Mouse (Mus musculus): ENCODE data around the gene Tmem150a. TPM values are rescaled to one million over a fixed set of nuclear protein-coding genes. Genes with fewer than 3 reads are reported as not detected.

The Tmem150a gene
- polyA plus RNA-seq, 1 experiment = 19.4 TPM

- TF ChIP-seq CTCF (IDR thresholded peaks at IDR 0.05; ENCODE audit: borderline replicate concordance, control insufficient read depth, extremely low read depth, insufficient read depth, low read length, poor library complexity) (no peak), POLR2A (IDR thresholded peaks at IDR 0.05; ENCODE audit: control insufficient read depth, extremely low read depth, insufficient read depth, low read length, poor library complexity) (no peak)
- peaks cover 3% of the 10 kb centered on the region; the same call in 1 of the 2 replicates for H3K36me3 ChIP-seq (ENCODE audit: control insufficient read depth, insufficient read depth, low read length)
- no peak overlapping the region for H3K27ac ChIP-seq (ENCODE audit: control insufficient read depth, insufficient read depth, low read length)
- WGBS = 95% methylated on average over 6 of the region's 6 CpGs
- H3K27me3 ChIP-seq (ENCODE audit: control insufficient read depth, insufficient read depth, low read length) = no peaks in the 10 kb centered on the region
- H3K4me1 ChIP-seq (replicated peaks; ENCODE audit: control insufficient read depth, insufficient read depth, low read length) = peaks cover 25% of the 10 kb centered on the region
- H3K4me3 ChIP-seq (ENCODE audit: control insufficient read depth, insufficient read depth, low read length) = no peak overlapping the region
- DNase-seq = no peak
Measured at GRCm38 (mm10) chr6:72383142-72383820, 28.0 kb downstream of the Tmem150a start.

- 99% methylated on average over 7 of the region's 7 CpGs for WGBS
- Histone ChIP-seq H3K27ac (ENCODE audit: control insufficient read depth, insufficient read depth, low read length) (no peak overlapping the region), H3K4me3 (ENCODE audit: control insufficient read depth, insufficient read depth, low read length) (no peak overlapping the region), H3K4me1 (replicated peaks; ENCODE audit: control insufficient read depth, insufficient read depth, low read length) (peaks cover 27% of the 10 kb centered on the region), H3K36me3 (ENCODE audit: control insufficient read depth, insufficient read depth, low read length) (peaks cover 3% of the 10 kb centered on the region; the same call in 1 of the 2 replicates), H3K27me3 (ENCODE audit: control insufficient read depth, insufficient read depth, low read length) (no peaks in the 10 kb centered on the region)
- DNase-seq = no peak
- TF ChIP-seq POLR2A (IDR thresholded peaks at IDR 0.05; ENCODE audit: control insufficient read depth, extremely low read depth, insufficient read depth, low read length, poor library complexity) = no peak
Measured at GRCm38 (mm10) chr6:72383952-72384351, 28.7 kb downstream of the Tmem150a start.

DNA sequence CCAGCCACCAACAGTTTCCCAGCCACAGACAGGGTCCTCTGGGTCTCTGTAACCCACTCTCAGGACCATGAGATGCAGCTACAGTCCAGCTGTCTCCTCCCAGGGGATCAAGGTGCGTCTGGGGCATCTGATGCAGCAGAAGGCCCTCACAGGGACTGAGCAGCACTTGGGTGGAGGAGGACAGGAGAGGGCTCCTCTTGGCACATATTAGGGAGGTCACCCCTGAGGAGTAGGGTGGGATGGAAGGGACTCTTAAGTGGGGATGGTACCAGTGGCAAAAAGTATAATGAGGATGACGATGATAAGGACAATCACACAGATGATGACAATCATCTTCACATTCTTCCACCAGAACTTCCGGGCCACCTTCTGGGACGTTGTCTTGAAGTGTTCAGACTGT lies 30.0 kb downstream of the Tmem150a start:
- Histone ChIP-seq H3K36me3 (ENCODE audit: control insufficient read depth, insufficient read depth, low read length) (peaks cover 3% of the 10 kb centered on the region; the same call in 1 of the 2 replicates), H3K4me1 (replicated peaks; ENCODE audit: control insufficient read depth, insufficient read depth, low read length) (peaks cover 28% of the 10 kb centered on the region), H3K27me3 (ENCODE audit: control insufficient read depth, insufficient read depth, low read length) (no peaks in the 10 kb centered on the region), H3K27ac (ENCODE audit: control insufficient read depth, insufficient read depth, low read length) (no peak overlapping the region), H3K4me3 (ENCODE audit: control insufficient read depth, insufficient read depth, low read length) (no peak overlapping the region)
- 96% methylated on average over 4 of the region's 4 CpGs for WGBS
- no peak for DNase-seq
- TF ChIP-seq POLR2A (IDR thresholded peaks at IDR 0.05; ENCODE audit: control insufficient read depth, extremely low read depth, insufficient read depth, low read length, poor library complexity) (no peak), CTCF (IDR thresholded peaks at IDR 0.05; ENCODE audit: borderline replicate concordance, control insufficient read depth, extremely low read depth, insufficient read depth, low read length, poor library complexity) (no peak)

GRCm38 (mm10) chr6:72386561-72386960 lies 31.3 kb downstream of the Tmem150a start:
- H3K4me1 ChIP-seq (replicated peaks; ENCODE audit: control insufficient read depth, insufficient read depth, low read length) = peaks cover 22% of the 10 kb centered on the region
- no peaks in the 10 kb centered on the region for H3K27me3 ChIP-seq (ENCODE audit: control insufficient read depth, insufficient read depth, low read length)
- H3K27ac ChIP-seq (ENCODE audit: control insufficient read depth, insufficient read depth, low read length) = no peak overlapping the region
- no peak for DNase-seq
- peaks cover 3% of the 10 kb centered on the region; the same call in 1 of the 2 replicates for H3K36me3 ChIP-seq (ENCODE audit: control insufficient read depth, insufficient read depth, low read length)
- WGBS = 93% methylated on average over 2 of the region's 2 CpGs
- TF ChIP-seq CTCF (IDR thresholded peaks at IDR 0.05; ENCODE audit: borderline replicate concordance, control insufficient read depth, extremely low read depth, insufficient read depth, low read length, poor library complexity) = no peak
- no peak overlapping the region for H3K4me3 ChIP-seq (ENCODE audit: control insufficient read depth, insufficient read depth, low read length)

GRCm38 (mm10) chr6:72387816-72388215 lies 32.6 kb downstream of the Tmem150a start:
- Histone ChIP-seq H3K36me3 (ENCODE audit: control insufficient read depth, insufficient read depth, low read length) (peaks cover 3% of the 10 kb centered on the region; the same call in 1 of the 2 replicates), H3K4me1 (replicated peaks; ENCODE audit: control insufficient read depth, insufficient read depth, low read length) (peaks cover 16% of the 10 kb centered on the region), H3K4me3 (ENCODE audit: control insufficient read depth, insufficient read depth, low read length) (no peak overlapping the region), H3K27me3 (ENCODE audit: control insufficient read depth, insufficient read depth, low read length) (no peaks in the 10 kb centered on the region), H3K27ac (ENCODE audit: control insufficient read depth, insufficient read depth, low read length) (no peak overlapping the region)
- DNase-seq = no peak
- 99% methylated on average over 3 of the region's 3 CpGs for WGBS
- TF ChIP-seq POLR2A (IDR thresholded peaks at IDR 0.05; ENCODE audit: control insufficient read depth, extremely low read depth, insufficient read depth, low read length, poor library complexity) (no peak), CTCF (IDR thresholded peaks at IDR 0.05; ENCODE audit: borderline replicate concordance, control insufficient read depth, extremely low read depth, insufficient read depth, low read length, poor library complexity) (no peak)

GRCm38 (mm10) chr6:72388266-72388665 lies 33.0 kb downstream of the Tmem150a start:
- peaks cover 15% of the 10 kb centered on the region for H3K4me1 ChIP-seq (replicated peaks; ENCODE audit: control insufficient read depth, insufficient read depth, low read length)
- 91% methylated on average over 10 of the region's 10 CpGs for WGBS
- H3K4me3 ChIP-seq (ENCODE audit: control insufficient read depth, insufficient read depth, low read length) = no peak overlapping the region
- no peak overlapping the region for H3K27ac ChIP-seq (ENCODE audit: control insufficient read depth, insufficient read depth, low read length)
- DNase-seq = no peak
- H3K27me3 ChIP-seq (ENCODE audit: control insufficient read depth, insufficient read depth, low read length) = no peaks in the 10 kb centered on the region
- peaks cover 3% of the 10 kb centered on the region; the same call in 1 of the 2 replicates for H3K36me3 ChIP-seq (ENCODE audit: control insufficient read depth, insufficient read depth, low read length)
- TF ChIP-seq POLR2A (IDR thresholded peaks at IDR 0.05; ENCODE audit: control insufficient read depth, extremely low read depth, insufficient read depth, low read length, poor library complexity) (no peak), CTCF (IDR thresholded peaks at IDR 0.05; ENCODE audit: borderline replicate concordance, control insufficient read depth, extremely low read depth, insufficient read depth, low read length, poor library complexity) (no peak)

Measured in thymus, adult 2 months (tissue).